Mouse (Mus musculus): ENCODE data around the gene Ntng1. TPM values are rescaled to one million over a fixed set of nuclear protein-coding genes. Genes with fewer than 3 reads are reported as not detected.
A peak's percentile ranks its signal among the peaks of the same experiment; 100 is the strongest.

Gene Ntng1
- polyA plus RNA-seq, 1 experiment = 0.02 TPM

- Histone ChIP-seq H3K36me3 (ENCODE audit: control insufficient read depth, insufficient read depth) (no peaks in the 10 kb centered on the region), H3ac (ENCODE audit: control insufficient read depth, insufficient read length, low read depth) (no peak overlapping the region), H3K27me3 (ENCODE audit: control insufficient read depth, insufficient read depth, insufficient read length) (no peaks in the 10 kb centered on the region), H3K4me3 (ENCODE audit: insufficient read depth, poor library complexity, severe bottlenecking) (no peak overlapping the region), H3K79me3 (ENCODE audit: low read depth) (no peaks in the 10 kb centered on the region), H3K79me2 (ENCODE audit: control insufficient read depth, insufficient read depth) (no peaks in the 10 kb centered on the region)
- TF ChIP-seq CEBPB (IDR thresholded peaks at IDR 0.05; ENCODE audit: low read depth) (no peak), MYOD1 (IDR thresholded peaks at IDR 0.05; ENCODE audit: control insufficient read depth, insufficient read length, low read depth) (no peak), CTCF (IDR thresholded peaks at IDR 0.05; ENCODE audit: control insufficient read depth, insufficient read depth, insufficient read length) (no peak), MAX (IDR thresholded peaks at IDR 0.05) (no peak), FOSL1 (IDR thresholded peaks at IDR 0.05; ENCODE audit: insufficient read depth, low read length, poor library complexity, severe bottlenecking) (no peak), USF1 (IDR thresholded peaks at IDR 0.05; ENCODE audit: low read depth) (no peak), MYOG (IDR thresholded peaks at IDR 0.05; ENCODE audit: control insufficient read depth, extremely low read depth, insufficient read length) (no peak)
Measured at GRCm38 (mm10) chr3:109740466-109741102, 403.2 kb downstream of the Ntng1 start.

GRCm38 (mm10) chr3:109732327-109733182 lies 411.3 kb downstream of the Ntng1 start:
- Histone ChIP-seq H3K36me3 (ENCODE audit: control insufficient read depth, insufficient read depth) (no peaks in the 10 kb centered on the region), H3K27me3 (ENCODE audit: control insufficient read depth, insufficient read depth, insufficient read length) (no peaks in the 10 kb centered on the region), H3K79me2 (ENCODE audit: control insufficient read depth, insufficient read depth) (no peaks in the 10 kb centered on the region), H3K4me3 (ENCODE audit: insufficient read depth, poor library complexity, severe bottlenecking) (no peak overlapping the region), H3K79me3 (ENCODE audit: low read depth) (no peaks in the 10 kb centered on the region), H3ac (ENCODE audit: control insufficient read depth, insufficient read length, low read depth) (no peak overlapping the region)
- no peak for TF ChIP-seq USF1 (IDR thresholded peaks at IDR 0.05; ENCODE audit: low read depth)
- TF ChIP-seq FOSL1 (IDR thresholded peaks at IDR 0.05; ENCODE audit: insufficient read depth, low read length, poor library complexity, severe bottlenecking) = no peak
- TF ChIP-seq MAX (IDR thresholded peaks at IDR 0.05) = no peak
- no peak for TF ChIP-seq MYOG (IDR thresholded peaks at IDR 0.05; ENCODE audit: control insufficient read depth, extremely low read depth, insufficient read length)
- peak; percentile 17 for TF ChIP-seq CTCF (IDR thresholded peaks at IDR 0.05; ENCODE audit: control insufficient read depth, insufficient read depth, insufficient read length)
- no peak for TF ChIP-seq MYOD1 (IDR thresholded peaks at IDR 0.05; ENCODE audit: control insufficient read depth, insufficient read length, low read depth)
- TF ChIP-seq CEBPB (IDR thresholded peaks at IDR 0.05; ENCODE audit: low read depth) = no peak

GRCm38 (mm10) chr3:109731592-109732230 lies 412.1 kb downstream of the Ntng1 start:
- TF ChIP-seq FOSL1 (IDR thresholded peaks at IDR 0.05; ENCODE audit: insufficient read depth, low read length, poor library complexity, severe bottlenecking) (no peak), MYOG (IDR thresholded peaks at IDR 0.05; ENCODE audit: control insufficient read depth, extremely low read depth, insufficient read length) (no peak), CTCF (IDR thresholded peaks at IDR 0.05; ENCODE audit: control insufficient read depth, insufficient read depth, insufficient read length) (no peak), CEBPB (IDR thresholded peaks at IDR 0.05; ENCODE audit: low read depth) (no peak)
- H3ac ChIP-seq (ENCODE audit: control insufficient read depth, insufficient read length, low read depth) = no peak overlapping the region

More at GRCm38 (mm10) chr3:109731592-109732230, 412.1 kb downstream of the Ntng1 start:
- Histone ChIP-seq H3K4me3 (ENCODE audit: insufficient read depth, poor library complexity, severe bottlenecking) (no peak overlapping the region), H3K36me3 (ENCODE audit: control insufficient read depth, insufficient read depth) (no peaks in the 10 kb centered on the region), H3K79me3 (ENCODE audit: low read depth) (no peaks in the 10 kb centered on the region), H3K79me2 (ENCODE audit: control insufficient read depth, insufficient read depth) (no peaks in the 10 kb centered on the region), H3K27me3 (ENCODE audit: control insufficient read depth, insufficient read depth, insufficient read length) (no peaks in the 10 kb centered on the region)

Other genes with a start within 250 kb of the Ntng1 start
- 18.9 TPM for gene Prmt6, start 107.0 kb upstream of the Ntng1 start, polyA plus RNA-seq (2012; fragmentation: generic; extraction: Trizol)